Mouse (Mus musculus) thymus, postnatal 10 days (tissue): Measurements from ENCODE around the gene Lipm.

Experiments used
- DNase-seq, 2 experiments: peaks; one replicate each; pipeline ENCODE4 v3.0.0; 2021; ENCODE audit warnings: low spot score in 2 of 2

Gene Lipm

GRCm38 (mm10) chr19:34100633-34101032 is at the start of gene Lipm:
Gene Lipm (plus strand): TSS chr19:34100933.
- DNase-seq = no peak

DNA sequence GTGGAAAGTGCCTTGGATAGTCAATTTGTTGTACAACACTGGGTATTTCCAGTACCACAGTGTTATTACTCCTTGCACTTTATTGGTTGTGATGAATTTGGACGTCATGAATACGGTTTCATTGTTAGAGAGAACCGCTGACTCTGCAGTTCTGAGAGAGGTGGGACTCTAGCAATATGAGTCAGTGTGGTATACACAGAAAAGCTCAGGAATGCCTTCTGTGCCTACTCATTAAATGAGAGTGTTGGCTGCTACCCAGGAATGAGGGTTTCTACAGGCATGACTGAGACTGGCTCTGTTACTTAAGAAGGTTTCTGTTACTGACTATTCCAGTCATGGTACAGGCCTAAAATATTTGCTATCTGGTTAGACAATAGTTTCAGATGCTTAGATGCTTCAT is 49.2 kb upstream of the Lipm start:
- DNase-seq = no peak

DNA sequence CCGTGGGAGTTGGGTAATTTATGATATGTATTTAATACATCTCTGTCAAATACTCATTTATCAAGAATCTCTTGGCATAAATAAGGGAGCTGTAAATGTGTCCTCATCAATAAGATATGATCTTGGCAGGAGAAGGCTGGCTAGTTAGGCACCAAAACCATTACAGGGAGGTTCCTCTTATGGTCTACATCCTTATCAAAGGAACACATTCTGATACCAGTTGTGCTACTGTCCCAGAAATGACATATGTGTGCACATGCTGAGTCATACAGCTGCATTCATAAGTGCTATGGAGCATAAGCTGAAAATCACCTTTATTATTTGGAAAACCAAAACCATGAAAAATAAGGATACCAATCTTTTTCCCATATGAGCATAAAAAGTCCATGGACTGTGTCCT is 37.2 kb upstream of the Lipm start:
- no peak for DNase-seq

DNA sequence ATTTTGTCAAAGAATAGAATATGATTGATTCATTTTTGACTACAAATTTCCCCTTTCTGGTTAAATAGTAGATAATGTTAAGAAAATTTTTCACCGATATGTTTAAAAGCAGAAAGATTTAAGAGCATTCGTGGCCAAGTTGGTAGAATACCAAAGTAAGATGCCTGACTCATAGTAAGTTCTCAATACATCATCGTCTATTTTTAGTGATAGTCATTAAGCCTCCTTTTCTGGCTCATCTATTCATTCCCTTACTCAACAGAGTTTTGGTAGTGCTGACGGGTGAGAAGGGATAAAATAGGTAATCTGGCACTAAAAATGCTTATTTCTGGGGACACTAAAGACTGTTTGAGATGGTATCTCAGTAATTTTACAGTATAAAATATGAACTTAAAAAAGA is 36.7 kb upstream of the Lipm start:
- no peak for DNase-seq

- DNase-seq = no peak
Measured at GRCm38 (mm10) chr19:34066779-34067472, 33.8 kb upstream of the Lipm start, which contains the start of gene Lipn. Gene Lipn (plus strand): TSS chr19:34067358.

- DNase-seq = no peak
Measured at GRCm38 (mm10) chr19:34074239-34074638, 26.5 kb upstream of the Lipm start.

DNA sequence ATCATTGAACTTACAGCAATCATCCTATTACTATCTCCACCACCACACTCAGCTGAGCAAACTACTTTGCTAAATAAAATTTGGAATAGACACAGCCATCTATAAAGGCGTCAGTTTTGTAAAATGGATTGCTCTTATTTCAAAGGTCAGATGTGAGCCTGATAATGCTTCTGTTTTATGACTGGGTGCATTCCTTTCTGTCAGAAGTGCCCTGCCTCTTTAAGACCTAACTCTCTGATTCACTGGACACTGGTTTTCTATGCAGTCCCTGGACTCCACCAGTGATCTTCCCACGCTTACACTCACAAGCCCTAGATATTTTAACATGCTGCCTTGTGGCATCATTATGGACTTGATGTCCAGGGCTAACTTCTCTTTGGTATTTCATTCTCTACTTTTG is 22.6 kb upstream of the Lipm start:
- DNase-seq = no peak

DNA sequence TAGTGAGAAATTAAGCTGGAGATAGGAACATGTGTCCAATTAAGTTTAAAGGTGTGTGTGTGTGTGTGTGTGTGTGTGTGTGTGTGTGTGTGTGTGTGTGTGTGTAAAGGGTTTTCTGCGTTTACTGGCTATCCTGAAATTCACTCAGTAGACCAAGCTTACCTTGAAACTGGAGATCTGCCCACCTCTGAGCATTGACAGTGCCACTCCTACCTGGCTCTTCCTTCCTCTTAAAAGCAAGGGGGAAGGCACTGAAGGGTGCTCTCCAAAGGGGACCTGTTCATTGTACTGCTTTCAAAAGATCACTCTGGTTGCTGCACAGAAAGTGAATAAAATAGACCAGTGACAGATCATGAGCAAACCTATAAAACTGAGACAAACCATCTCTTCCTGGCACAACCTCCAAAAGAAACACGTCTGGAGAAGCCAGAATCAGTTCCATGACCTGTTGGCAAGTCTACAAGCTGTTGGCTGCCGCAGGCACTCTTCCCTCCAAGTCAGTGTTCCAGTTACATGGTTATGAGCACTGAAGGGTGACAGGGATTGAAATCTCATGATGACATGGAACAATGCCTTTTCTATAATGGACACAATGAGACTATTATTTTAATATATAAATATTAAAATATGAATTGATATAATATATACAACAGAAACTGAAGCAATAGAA is 11.6 kb upstream of the Lipm start:
- no peak for DNase-seq

DNA sequence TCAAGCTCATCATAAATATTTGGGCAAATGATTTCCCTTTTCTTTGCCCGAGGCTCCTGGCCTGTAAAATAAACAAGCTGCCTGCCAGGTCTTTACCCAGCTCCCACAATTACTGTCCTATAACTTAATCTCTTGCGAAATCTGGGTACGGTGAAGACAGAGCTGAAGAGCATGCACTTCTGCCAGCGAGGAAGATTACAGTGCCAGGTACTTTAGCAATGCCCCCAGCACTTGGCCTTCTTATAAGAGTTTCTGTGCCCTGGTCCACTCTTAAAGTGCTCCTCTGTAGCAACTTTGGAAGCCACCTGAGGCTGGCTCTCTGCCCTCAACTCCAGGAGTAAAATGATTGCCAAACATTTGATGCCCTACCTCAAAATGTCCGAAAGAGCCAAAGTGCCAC is 5.4 kb upstream of the Lipm start:
- no peak for DNase-seq

DNA sequence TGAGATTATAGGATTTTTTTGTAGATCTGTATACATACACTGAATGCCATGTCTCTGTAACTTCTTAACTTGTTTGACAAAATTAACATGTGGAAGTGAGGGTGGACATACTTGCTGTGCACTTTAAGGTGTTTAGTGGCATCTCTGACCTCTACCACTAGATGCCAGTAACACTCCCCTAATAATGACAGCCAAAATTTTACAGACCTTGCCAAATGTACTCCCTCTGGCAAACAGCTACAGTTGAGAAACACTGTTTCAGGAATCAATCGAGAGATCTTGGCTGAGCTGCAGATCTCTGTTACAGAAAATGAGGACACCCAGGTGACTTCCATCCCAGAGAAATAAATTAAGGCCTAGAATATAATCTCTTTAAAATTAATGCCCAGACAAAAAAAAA is 4.5 kb upstream of the Lipm start:
- DNase-seq = no peak

DNA sequence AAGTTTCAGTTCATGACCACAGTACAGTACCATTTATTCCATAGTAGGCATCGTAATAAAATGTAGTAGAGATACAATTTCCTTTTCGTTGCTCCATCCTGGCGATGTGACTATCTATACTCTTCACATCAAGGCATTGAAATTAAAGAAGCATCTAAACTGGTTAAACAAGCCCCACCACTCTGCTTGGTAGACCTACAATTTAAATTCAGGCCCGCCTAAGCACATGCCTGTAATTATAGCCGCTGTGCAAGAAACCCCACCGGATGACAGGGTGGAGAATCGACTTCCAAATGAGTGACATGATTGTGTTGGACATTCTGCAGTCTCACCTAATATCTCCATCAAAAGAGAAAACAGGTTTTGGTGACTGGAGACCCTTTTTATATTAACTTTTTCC is 1.2 kb downstream of the Lipm start:
- DNase-seq = no peak

- DNase-seq = no peak
Measured at GRCm38 (mm10) chr19:34104841-34105240, 4.1 kb downstream of the Lipm start.

DNA sequence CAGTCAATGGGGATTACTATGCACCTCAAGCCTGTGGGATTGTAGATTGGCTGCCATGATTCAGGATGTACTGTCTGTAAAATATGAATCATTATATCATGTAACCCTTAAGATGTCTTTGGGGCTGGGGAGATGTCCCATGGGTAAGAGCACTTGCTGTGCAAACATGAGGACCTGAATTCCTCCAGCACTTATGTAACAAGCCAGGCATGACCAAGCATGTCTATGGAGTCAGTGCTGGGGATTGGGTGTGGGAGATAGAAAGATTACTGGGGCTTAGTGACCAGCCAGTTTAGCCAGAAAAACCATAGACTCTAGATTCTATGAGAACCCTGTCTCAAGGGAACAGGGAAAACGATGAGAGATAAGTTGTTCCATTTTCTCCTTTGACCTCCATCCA is 18.4 kb downstream of the Lipm start:
- DNase-seq = no peak

- no peak for DNase-seq
Measured at GRCm38 (mm10) chr19:34119653-34120052, 18.9 kb downstream of the Lipm start.

DNA sequence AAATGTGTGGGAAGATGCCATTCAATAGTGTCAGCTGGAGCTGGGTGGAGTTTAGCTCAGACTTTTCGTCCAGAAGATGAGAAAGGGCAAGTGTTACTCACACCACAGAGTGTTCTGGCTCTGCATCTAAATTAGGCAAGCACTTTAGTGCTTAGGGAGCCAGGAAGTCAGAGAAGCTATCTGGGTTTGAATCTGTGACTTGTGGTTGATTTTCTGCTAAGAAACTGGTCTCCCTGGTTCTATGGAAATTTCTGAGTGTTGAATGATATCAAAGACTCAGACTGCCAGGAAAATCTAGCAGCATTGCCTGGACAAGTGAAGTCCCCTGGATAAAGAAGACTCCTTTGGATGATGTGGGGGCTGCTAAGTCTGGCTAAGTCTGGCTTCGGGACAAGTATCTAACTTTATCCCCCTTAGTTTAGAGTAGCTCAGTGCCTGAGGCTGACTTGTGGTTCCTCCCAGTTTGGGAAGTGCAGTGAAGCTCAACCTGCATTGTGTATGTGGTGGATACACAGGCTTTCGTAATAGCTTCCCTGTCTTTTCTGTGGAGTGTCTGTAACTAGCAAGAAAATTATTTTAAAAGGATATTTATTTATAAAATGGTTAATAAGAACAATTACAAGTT is 19.5 kb downstream of the Lipm start:
- no peak for DNase-seq

- DNase-seq = no peak
Measured at GRCm38 (mm10) chr19:34138720-34139430, 38.1 kb downstream of the Lipm start.

- no peak for DNase-seq
Measured at GRCm38 (mm10) chr19:34139431-34140046, 38.8 kb downstream of the Lipm start.

DNA sequence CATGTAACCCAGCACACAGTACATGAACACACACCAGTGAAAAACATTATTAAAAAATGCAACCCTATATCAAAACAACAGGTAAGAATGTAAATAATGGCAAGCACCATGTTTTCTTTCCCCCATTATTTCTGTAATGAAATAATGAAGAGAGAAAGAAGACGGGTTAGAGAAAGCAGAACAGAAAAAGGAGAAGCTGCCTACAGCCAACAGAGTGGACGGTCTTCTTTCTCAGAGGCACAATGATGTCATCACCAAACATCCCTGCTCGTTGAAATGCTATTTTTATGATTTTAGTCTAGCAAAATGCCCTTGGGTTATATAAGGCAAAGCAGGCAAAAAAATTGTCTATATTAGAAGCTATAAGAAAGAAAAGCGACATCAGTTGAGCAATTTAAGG is 47.7 kb downstream of the Lipm start:
- DNase-seq = no peak

- DNase-seq = peak in 1 of 2 experiments; percentile 69
Measured at GRCm38 (mm10) chr19:34151909-34152308, 51.2 kb downstream of the Lipm start.

GRCm38 (mm10) chr19:34153263-34154144 is 52.8 kb downstream of the Lipm start:
- DNase-seq = no peak

DNA sequence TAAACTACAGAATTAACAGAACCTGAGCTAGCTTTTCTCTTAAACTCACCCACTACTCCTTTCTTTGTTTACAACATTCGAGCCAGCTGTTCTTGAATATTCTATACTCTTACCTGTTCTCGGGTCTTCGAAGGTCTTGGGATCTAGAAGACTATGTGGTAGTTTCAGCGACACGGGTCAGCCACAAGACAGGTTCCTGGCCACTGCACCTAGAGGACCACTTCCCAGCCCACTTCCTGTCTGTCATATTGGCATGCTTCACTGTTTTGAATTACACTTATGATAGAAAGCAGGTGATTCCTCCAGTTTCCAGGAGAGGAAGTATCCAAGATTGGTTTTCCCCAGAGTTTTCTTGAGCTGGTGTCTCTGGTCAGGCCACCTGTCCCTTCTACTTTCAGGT is 62.0 kb downstream of the Lipm start:
- no peak for DNase-seq
